Mouse (Mus musculus) lung, postnatal 10 days (tissue): ENCODE measurements around the gene Plcb4.
"Not testable (repeated sequence)": the region's sequence is repeated elsewhere in the genome, so short reads cannot be mapped to it uniquely, and the experiment has no call there.

Experiments used
- DNase-seq: peaks from one replicate; pipeline ENCODE4 v3.0.0; 2021

The Plcb4 gene

DNA sequence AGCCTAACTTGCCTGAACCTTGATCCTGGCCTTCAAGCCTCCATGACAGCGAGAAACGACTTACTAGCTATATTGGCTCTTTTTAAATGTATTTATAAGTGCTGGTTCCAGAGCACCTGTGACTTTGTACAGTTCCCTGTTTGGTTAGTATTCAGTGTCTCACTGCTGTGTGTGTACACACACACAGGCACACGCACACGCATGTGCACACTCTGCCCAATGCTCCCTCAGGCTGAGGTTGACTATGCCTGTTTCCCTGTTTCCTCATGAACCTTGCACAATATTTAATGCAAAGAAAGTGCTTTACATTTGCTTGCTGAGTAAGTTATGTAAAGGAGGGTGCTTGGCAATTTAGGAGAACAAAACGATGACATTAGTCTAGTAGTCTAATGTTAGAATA is 16.5 kb downstream of the Plcb4 start:
- DNase-seq: no peak

DNA sequence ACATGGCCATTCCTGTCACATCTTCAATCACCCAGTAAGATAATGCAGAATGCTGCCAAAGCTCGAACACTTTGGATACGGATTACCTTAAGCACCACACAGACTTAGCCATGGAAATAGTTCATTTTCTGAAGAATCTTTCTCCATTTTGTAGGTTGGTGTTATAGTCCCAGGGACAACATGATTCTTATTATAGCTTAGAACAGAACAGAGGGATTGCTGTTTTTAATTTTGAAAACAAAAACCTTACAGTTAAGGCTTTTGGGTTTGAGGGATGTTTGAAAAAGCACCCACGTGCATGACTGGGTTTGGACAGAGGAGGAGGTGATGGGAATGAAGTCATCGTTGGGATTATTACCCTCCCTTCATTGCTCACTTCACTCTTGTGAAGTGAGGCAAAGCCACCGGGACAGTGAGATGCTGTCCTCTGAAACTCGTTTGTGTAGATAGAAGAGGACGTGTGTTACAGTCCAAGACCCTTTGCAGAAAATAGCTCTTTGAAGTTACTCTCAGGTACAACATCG is 18.2 kb downstream of the Plcb4 start:
- no peak for DNase-seq

DNA sequence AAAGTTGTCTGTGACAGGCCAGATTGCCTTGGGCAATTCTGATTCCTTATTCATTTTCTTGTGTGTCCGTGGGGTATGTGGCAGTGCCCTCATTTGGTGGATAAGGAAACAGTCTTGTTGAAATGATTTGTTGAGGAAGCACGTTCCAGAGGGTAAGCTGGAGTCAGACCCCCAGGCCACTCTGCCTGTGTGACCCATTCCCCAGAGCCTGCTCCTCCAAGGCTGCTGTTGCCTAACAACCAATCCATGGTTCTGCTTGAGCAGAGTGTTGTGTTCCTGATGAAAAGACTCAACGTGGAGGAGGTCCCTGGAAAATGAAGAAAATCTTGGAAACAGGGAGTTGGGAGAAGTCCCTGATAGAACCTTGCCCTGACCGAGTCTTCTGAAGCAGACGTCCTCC is 18.8 kb downstream of the Plcb4 start:
- no peak for DNase-seq

DNA sequence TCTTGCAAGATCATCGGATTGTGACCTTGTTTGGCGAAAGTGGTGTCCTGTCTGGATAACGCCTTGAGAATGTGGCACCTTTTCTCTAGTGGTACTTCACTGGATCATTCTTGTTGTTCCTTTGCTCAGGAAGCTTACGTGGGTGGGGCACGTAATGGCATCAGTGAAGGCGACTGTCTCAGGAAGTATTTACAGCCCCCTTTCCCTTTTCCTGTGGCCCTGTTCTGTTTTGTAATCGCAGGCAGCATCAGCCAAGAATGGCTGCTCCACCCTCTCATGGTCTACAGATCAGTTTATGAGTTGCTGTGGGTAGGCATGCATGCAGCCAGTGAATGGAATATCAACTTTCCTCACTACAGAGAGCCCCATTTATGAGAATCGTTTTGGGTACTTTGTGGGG is 21.2 kb downstream of the Plcb4 start:
- peak; percentile 33 for DNase-seq

DNA sequence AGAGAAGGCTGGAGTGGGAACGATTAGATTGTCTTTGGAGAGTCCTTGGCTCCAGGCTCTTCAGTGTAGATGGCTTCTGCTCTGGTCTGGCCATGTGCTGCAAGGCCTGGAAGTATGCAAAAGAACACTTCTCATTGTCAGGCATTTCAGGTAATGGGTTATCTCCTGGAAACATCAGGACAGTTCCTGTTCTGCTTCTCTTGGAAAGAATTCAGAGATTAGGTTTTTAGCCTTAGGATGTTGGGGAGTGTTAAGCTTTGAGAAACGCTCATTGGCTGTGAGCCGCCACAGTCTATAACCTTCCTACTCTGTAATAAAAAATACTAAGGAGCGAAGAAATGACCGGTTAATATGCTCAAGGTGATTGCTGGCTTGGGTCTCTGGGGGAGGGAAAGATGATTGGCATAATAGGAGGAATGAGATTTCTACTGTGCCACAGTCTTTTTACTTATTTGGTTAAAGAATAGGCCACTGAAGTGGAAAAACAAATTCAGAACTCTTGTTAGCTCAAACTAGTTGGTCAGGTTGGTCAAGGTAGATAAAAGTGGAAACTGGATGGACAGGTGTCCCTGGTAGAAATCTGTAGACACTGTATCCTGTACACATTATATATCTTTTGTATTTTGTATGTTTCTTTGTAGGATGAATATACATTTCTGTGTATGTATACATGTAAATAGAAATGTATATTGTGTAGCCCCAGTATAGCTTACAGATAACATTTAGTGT is 21.8 kb downstream of the Plcb4 start:
- no peak for DNase-seq

DNA sequence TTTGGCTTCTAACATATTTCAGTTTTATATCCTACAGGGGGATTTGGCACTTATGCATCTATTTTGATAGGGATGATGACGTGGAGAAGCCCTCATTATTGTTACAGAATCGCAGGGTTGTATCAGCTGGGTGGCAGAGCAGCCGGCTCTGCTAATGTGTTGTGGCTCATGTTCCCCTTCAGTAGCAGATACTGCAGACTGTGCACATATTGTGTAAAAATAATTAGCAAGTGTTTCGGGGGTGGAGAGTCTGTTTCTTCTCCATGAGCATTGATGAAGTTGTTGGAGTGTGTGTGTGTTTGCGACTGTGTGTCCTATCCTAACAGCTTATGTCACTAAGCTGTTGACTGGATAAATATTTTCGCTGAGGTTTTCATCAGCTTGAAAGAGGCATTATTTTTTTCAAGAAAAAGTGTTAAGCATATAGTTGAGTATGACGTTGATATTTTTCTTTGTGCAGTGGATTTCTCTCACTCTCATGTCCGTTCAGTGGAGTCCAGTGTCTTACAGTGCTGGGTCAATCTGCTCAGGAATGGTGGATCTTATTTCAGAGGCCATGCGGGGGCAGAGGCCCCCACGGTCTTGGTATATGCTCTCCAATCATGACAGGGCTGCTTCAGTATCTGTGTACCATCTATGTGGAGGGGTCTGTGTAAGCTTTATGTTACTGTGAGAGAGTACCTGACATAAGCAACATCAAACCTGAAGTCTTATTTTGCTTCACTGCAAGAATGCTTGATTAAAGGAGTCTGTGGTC is 25.1 kb downstream of the Plcb4 start:
- DNase-seq: no peak

DNA sequence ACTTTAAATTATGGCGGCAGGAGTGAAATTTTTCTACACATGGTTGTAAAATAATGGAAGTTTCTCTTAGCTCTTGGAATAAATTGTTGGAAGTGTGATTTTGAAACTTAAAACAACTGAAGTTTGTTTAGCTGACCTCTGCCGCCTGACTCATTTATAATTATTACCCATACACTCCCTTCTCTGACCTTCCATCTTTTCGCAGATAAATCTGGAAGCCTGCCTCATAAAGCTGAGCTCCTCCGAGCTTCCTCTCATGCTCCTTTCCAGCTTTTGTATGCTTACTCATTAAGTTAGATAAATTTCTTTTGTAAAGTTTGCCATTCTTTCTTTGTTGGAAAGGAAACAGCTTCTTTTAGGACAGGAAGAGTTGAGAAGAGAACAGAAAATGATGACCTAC is 27.9 kb downstream of the Plcb4 start:
- DNase-seq: peak; percentile 15

DNA sequence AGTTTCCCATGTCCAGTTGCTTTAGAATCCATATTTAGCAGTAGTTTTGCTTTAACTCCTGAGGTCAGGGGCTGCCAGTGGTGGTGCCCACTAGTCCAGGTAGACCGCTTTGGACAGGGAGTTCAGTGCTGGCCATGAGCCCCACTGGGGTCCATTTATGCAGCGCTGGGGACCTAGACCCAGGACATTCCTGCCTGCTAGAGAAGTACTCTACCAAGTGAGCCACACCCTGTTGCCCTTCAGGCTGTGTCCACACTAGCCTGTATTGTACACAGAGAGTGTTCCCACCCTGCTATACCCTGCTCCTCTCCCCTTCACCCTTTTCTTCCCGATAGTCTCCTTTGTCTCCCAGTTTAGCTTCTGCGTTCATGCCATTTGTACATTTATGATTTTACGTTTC is 28.8 kb downstream of the Plcb4 start:
- DNase-seq: no peak

DNA sequence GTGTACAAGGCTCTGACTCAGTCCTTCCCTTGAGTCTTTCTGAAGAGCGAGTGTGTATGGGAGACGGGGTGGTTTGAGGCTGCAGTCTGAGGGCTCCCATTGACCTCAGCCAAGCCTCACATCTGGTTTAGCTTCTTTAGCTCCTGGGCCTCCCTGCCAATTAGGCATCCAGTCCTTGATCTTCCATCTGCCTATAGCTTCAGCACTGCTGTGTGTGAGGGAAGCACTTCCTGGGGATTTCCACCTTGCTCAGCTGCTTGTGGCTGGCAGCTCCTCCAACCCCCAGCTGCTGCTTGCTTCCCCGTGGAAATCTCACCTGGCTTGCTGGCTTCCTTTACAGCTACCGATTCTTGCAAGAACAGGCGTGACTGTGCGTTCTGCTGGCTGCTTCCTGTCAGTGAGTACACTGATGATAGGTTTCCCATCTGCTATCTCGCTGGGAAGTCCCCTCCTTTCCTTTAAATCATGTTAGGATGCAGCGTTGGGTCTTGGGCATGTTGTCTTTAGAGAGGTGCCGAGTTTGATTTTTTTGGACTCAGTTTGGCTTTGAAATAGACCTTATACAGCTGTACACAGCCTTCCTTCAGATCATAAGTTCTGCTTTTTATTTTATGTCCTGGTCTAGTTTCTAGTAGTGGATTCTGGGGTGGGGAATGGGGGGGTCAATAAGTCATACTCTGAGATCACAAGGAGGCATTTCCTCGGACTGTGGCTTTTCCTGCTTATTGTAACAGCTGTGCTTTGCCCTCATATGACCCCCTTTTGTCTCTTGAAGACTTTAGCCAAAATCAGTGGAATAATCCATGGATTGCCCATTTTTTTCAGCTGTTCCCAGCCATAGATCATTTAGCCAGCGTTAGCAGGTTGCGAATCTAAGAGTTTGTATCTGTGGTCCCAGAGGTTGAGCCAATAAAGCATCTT is 34.0 kb downstream of the Plcb4 start:
- DNase-seq: peak; percentile 22

DNA sequence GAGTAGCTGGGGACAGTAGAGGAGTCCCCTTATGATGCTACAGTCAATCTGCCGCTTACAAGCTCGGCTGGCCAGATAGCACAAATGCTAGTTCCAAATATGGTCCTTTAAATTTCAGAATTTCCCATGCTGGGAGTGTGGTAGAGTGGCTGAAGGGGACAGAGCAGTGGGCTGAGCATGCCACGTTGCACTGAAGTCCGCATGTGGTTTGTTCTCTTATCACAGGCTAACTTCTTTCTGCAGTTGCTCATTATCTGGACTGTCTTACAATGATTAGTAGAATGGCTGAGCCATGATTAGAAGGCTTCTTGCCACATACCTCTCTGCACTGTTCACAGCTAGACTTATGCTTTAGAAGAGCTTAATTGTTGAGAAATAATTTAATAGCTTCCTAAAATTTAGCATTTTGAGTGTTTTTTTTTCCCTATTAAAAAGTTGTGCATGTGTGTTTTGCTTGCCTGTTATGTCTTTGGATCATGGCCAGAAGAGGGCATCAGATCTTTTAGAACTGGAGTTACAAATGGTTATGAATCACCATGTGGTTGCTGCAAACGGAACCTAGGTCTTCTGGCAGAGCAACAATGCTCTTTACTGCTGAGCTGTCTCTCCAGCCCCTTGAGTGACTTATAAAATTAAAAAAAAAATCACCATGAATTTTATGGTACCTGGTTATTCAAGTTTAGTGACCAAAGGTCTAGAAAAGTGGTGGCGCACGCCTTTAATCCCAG is 42.0 kb downstream of the Plcb4 start:
- no peak for DNase-seq

DNA sequence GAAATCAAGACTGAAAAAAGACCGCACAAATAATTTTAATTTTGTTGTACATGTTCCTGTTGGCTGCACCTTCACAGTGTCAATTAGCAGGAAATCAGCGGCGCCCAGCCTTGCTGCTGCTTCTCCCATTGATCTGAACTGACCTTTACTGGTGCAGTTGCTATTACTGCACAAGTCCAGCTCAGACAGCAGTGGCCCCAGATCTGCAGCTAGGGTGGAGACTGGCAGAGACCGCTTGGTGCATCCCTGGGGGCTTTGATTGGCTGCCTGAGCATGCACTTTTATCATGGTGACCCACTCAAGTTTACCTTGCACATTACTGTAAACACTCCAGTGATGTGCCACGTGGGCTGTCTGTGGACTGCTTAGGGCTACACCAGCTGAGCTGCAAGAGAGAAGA is 45.9 kb downstream of the Plcb4 start:
- DNase-seq: no peak

DNA sequence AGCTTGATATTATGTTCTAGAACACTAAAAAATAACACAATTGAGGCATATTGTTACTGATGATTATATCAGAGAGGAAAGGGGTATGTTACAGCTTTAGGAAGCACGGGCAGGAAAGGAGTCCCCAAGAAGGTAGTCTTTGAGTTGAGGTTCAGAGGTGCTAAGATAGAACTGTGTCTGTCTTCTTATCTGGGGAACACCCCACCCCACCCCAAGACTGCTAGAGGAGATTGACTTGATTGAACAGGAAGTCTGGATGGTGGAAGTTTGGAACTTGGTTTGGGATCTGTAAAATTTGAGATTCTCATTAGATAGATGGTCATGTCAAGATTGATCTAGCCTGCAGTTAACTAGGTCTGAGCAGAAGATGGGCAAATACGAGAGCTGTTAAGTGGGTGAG is 48.5 kb downstream of the Plcb4 start:
- no peak for DNase-seq

DNA sequence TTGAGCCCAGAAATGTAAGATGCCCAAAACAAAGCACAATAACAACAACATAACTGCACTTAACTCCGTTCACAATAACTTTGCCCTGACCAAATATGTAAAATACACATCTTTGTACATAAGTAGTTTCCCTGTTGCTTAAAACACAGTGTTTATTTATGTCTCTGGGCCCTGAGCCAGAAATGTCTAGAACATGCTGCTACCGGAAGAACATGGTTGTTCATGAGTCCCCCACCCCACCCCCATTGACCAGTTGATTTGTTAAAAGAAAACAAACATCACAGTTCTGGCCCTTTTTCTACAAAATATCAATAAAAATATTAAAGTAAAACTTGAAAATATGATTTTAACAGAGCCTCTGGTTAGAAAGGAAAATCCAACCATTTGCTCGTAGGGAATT is 49.6 kb downstream of the Plcb4 start:
- DNase-seq: no peak

DNA sequence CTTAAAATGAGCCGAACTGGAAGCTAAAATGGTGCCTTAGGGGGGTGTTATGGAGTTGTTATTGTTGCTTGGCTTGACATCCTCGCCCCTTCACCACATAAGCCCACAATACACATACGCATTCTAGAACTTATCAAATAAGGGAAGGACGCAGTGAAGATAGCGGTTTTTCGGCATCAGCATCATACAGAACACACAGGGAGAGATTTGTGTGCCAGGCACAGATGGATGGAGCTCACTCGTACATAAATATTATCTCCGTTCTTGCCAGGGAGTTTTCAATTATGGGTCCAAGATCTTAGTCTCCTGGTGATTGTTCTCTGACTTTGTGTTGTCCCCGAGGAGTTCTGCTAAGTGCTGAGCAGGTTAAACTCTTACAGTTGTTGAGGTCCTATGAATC is 50.0 kb downstream of the Plcb4 start:
- no peak for DNase-seq

DNA sequence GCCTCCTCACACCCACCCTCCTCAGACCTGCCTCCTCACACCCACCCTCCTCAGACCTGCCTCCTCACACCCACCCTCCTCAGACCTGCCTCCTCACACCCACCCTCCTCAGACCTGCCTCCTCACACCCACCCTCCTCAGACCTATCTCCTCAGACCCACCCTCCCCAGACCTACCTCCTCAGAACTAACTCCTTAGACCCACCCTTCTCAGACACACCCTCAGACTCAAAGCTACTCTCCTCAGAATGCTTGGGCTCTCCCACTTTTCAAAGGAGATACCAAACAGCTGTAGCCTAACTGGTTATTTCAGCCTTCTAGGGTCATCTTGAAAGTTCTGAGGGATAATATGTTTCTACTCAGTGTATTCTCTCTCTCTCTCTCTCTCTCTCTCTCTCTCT is 50.9 kb downstream of the Plcb4 start:
- not testable (repeated sequence) for DNase-seq

DNA sequence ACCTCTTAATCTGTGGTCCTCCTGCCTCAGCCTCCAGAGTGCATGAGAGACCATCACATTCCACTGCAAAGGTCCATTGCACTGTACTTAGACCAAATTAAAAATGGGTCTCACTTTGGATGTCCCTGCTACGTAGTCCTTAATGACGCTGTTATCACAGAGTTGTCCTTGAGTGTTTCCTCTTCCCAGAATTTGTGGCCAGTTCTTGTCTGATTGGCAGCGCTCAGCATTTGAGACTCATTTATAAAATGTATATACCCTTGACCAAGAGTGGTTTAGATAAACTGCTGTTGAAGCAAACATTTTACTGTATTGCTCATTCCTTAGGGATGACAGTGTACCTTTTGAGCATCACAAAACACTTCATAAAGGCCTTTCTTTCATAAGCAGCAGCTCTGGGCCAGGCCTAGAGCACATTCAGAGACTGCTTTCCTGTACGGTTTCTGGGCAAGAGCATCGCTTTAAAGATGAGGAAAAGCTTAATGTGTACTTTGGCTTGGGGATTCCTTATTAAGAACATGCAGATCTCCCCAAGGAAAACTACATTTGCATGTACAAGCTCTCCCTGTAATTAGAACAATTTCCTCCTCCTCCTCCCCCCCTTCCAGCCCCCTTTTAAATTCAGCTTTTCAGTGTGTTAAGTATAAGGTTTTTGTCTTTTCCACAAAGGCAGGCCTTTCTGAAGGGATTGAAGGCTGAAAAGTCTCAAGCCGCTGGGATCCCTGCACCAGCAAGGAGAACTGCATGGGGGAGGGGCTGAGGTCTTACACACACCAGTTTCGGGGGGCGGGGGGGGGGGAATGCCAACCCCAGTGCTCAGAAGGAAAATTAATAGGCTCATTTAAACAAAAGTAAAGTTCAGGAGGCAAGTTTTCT is 52.5 kb downstream of the Plcb4 start:
- peak; percentile 41 for DNase-seq

DNA sequence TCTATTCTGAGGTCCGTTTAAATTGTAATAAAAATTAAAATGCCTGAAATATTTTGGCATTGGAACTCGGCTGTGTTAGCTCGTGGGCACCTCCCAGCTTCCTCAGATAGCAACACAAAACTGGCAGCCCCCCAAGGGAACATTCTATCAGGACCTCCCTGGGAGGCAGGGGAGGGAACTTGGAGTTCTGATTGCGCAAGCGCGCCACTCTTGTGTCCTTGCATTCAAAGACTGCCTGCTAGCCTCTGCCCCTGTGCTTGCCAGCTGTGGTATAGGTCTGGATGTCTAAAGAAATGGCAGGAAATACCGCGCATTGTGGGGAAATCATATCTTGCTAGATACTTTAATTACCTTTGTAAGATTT is 53.1 kb downstream of the Plcb4 start:
- DNase-seq: peak; percentile 93

DNA sequence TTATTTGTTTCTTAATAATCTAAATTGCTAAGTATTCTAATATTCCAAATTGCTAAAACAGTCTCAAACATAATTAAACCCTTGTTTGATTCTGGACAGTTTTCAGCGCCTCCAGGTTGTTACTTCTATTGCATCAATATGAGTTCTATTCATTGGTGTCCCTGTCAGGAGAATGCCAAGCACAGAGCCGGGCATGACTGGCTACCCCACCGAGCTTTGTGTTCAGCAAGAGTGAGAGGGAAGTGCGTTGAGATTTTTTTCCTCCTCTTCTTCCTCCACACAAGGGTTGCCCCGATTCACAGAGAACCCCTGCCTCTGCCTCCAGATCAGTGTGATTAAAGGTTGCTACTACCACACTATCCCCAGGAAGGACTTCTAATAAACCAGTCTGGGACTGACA is 53.5 kb downstream of the Plcb4 start:
- DNase-seq: no peak

DNA sequence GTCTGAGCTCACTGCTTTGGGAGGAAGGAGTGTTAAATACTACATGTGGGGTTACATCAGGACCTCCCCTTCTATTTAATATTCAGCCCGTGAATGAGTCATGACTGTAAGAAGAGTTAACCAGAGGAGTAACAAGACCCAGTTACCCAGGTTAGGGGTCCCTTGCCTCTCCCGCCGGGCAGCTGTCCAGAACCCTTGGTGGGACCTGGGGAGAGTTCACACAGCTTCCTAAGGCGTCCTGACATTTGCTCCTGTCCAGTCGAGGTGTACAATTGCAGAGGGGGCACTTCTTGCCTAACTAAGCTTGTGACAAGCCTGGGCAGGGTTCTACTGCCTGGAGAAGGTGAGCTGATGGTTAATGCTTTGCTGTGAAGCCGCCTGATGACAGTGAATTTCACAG is 54.1 kb downstream of the Plcb4 start:
- no peak for DNase-seq

DNA sequence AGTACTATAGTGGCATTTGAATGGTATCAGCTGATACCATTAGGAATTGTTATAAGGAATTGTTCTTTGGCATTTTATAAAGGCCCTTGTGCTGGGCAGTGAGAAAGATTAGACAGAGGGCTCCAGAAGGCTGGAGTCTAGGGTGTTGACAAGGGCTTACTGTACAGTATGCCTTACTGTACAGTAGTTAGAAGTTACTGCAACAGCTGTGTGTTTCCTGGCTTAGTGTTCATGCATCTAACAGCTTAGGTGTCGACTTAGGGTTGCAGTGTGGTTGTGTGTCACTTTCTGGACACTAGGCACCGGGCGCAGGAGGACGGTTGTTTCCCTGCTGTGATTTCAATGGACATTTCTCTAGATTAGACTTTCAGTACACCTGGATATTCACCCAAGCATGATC is 57.4 kb downstream of the Plcb4 start:
- DNase-seq: no peak

DNA sequence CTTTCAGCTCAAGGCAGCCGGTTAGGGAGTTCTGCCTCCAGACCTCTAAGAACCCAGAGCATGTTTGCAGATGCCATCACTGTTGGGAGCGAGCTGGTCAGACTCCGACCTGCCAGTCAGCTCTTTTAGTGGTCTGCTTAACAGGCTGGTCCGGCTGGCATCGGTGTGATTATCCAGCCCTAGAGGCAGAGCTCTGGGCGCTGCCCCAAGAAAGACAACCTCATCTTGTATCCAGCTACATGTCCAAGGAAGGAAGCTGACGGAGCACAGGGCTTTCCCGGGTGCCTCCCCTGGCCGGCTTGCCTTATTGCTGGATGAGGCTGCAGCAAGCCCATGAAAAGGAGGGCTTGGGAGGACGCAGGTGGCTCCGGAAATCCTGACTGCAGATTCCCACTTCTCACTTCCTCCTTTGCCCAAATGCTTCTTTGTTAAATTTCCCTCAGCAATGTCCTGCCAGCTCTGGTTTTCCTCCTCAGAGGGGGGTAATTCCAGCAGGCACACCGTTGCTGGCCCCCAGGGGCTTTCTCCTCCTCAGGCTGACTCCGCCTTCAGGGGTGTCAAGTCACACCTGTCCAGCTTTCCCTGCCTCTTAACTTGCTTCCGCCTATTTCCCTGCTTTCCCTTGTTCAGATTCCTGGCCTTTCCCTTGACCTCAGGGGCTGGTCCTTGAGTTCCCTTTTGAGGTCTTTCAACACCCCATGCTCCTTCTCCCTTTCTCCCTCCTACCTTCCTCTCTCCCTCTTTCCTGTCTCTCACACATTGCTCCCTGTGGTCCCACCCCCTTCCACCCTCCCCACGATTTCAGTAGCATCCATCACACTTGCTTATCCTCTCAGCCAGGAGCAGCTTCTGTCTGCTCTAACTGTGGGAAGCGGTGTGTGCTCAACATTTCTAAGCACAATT is 58.7 kb downstream of the Plcb4 start:
- DNase-seq: peak; percentile 75
